Mouse (Mus musculus) neural tube, embryonic 14.5 days (tissue): Measurements from ENCODE around the gene Tom1l1. TPM values are rescaled to one million over a fixed set of nuclear protein-coding genes. Genes with fewer than 3 reads are reported as not detected.
A peak's percentile ranks its signal among the peaks of the same experiment; 100 is the strongest.

Experiments
- ATAC-seq: fragments of 200-750 bp; cut with Nextera tagmentation; 2 replicates; pipeline ENCODE4 v1.8.0; 2017; ENCODE audit warnings: low read depth, mild to moderate bottlenecking, moderate TSS enrichment, moderate library complexity
- H3K27ac ChIP-seq: fragments of 300-500 bp; sonication (generic); 2 replicates; pipeline ENCODE4 v1.5.1; 2014; ENCODE audit warnings: low read depth, mild to moderate bottlenecking, control low read depth, low read length, moderate library complexity, mixed read lengths
- H3K27me3 ChIP-seq: fragments of 300-500 bp; sonication (generic); 2 replicates; pipeline ENCODE4 v1.6.1; 2014; ENCODE audit warnings: low read length; ENCODE audit not compliant: control insufficient read depth, insufficient read depth
- H3K36me3 ChIP-seq: fragments of 300-500 bp; sonication (generic); 2 replicates; pipeline ENCODE4 v1.6.1; 2014; ENCODE audit warnings: low read length, mixed read lengths; ENCODE audit not compliant: control insufficient read depth, insufficient read depth
- H3K4me1 ChIP-seq: fragments of 300-500 bp; sonication (generic); 2 replicates; pipeline ENCODE4 v1.6.1; 2014; ENCODE audit warnings: low read length; ENCODE audit not compliant: control insufficient read depth, insufficient read depth
- H3K4me2 ChIP-seq: fragments of 300-500 bp; sonication (generic); 2 replicates; pipeline ENCODE4 v1.6.1; 2014; ENCODE audit warnings: mild to moderate bottlenecking, low read depth, low read length, control low read depth
- H3K4me3 ChIP-seq: fragments of 300-500 bp; sonication (generic); 2 replicates; pipeline ENCODE4 v1.5.1; 2014; ENCODE audit warnings: low read depth, low read length, control low read depth, mixed read lengths
- H3K9ac ChIP-seq: fragments of 300-500 bp; sonication (generic); replicated peaks from 2 replicates; pipeline ENCODE4 v1.6.1; 2014; ENCODE audit warnings: low read depth, mild to moderate bottlenecking, control low read depth, low read length, mixed read lengths
- H3K9me3 ChIP-seq: fragments of 300-500 bp; sonication (generic); 2 replicates; pipeline ENCODE4 v1.6.1; 2016; ENCODE audit warnings: low read length; ENCODE audit not compliant: control insufficient read depth
- WGBS: fragments of 180-500 bp; shearing (Covaris S2); extraction: QIAGEN DNeasy Blood & Tissue Kit; methylation state at CpG from one replicate; pipeline ENCODE4 v1.1.7; 2014; 5-methylcytosine and 5-hydroxymethylcytosine counted together
- polyA plus RNA-seq: library from polyadenylated mRNA; unstranded; fragments of >200 nt; fragmentation: Nextera tagmentation; extraction: Ambion mirVana; gene quantifications from 2 replicates; pipeline ENCODE4 v1.2.1, GENCODE M21; 2014

Gene Tom1l1
- polyA plus RNA-seq, 1 experiment from 2014 or later = 25.5 TPM

DNA sequence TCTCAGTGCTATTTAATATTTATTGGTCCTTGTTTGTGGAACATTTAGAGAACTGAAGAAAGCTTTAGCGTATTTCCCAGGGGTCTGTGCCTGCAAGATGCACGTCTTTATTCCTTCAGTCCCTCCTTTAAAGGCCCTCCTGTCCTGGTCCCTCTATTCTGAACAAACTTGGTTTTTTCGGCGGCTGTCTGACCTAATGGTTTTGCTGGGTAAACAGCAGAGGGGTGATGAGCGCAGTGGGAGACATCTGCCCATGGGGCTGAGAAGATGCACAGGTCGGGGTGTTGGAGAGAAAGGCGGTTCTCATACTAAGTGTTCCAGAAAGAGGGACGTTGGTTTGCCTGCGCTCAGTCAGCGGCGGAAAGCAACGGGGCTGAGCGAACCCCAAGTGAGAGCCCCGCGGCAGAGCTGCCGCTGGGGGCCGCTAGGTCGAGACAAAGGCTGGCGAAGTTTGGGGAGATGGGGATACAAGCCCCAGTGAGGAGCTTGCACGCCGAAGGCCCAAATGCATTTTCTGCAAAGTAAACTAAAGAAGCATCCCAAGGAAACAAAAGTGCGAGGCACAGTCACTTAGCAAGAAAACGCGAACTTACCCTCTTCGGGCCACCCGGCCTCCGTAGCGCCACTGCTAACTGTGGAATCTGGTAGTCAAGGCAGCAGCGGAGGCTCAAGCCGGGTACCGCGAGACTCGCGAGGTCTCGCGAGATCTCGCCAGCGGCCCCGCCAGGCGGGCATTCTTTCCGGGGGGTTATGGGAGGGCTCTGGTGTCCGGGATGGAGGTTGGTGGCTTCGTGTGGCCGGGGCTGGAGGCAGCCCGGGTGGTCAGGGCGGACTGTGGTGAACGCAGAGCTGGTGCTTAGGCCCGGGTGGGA, 50.5 kb downstream of the Tom1l1 start, which contains the start of the genes Stxbp4 and Cox11:
Stxbp4 (minus strand) TSS at position 645 of the 872 bp plus-strand sequence.
Cox11 (plus strand) TSS at position 734 of the 872 bp plus-strand sequence.
- WGBS = under 1% methylated on average over 48 of the region's 48 CpGs
- Histone ChIP-seq H3K4me1 (peaks cover 13% of the 10 kb centered on the region), H3K9me3 (no peaks in the 10 kb centered on the region), H3K27me3 (no peaks in the 10 kb centered on the region), H3K36me3 (no peaks in the 10 kb centered on the region; the same call in 1 of the 2 replicates), H3K27ac (peak within 1 kb of the TSS; percentile 92), H3K9ac (peak within 1 kb of the TSS; percentile 98), H3K4me2 (peak within 1 kb of the TSS; percentile 73), H3K4me3 (peak within 1 kb of the TSS; percentile 83)
- ATAC-seq = peak; percentile 97

DNA sequence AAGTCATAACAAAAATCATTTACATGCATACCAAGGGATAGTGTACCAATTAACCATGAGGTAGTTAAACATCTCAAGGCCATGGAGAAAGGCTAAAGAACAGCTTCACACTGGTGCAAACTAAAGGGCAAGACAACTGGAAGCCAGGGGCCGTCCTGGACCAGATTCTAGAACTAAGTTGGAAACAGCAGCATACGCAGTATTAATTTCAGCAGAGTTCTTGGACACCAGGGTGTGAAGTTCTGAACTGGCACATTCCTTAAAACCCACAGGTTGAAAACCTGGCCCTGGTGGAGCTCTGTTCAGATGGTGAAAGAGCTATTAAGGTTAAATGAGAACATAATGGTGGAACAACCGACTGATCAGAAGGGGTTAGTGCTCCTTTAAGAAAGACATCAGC, 53.5 kb downstream of the Tom1l1 start:
- Histone ChIP-seq H3K9me3 (no peaks in the 10 kb centered on the region), H3K9ac (no peak overlapping the region), H3K4me2 (no peak overlapping the region), H3K27me3 (no peaks in the 10 kb centered on the region), H3K36me3 (no peaks in the 10 kb centered on the region), H3K27ac (no peak overlapping the region), H3K4me1 (peaks cover 12% of the 10 kb centered on the region), H3K4me3 (no peak overlapping the region)
- WGBS = 92% methylated on average over 3 of the region's 3 CpGs
- ATAC-seq = no peak

DNA sequence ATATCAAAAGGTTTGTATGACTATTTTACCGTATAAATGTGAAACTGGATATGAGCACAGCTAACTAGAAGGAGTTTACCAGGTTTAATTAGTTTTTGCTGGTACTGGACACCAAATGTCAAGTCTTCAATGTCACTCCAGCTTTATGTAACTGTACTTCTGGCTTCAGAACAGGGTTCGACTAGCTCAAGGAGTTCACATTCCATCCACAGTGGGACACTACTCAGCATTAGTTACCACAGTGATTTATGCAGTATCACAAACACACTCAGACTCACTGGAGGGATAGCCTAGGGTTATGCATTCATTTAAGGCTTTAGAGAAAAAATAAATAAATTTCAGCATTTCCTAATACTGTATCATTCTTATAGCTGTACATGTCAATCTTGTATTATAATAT, 55.7 kb downstream of the Tom1l1 start:
- H3K4me3 ChIP-seq = no peak overlapping the region
- no peaks in the 10 kb centered on the region for H3K27me3 ChIP-seq
- H3K9me3 ChIP-seq = no peaks in the 10 kb centered on the region
- peaks cover 10% of the 10 kb centered on the region; the same call in 1 of the 2 replicates for H3K4me1 ChIP-seq
- ATAC-seq = no peak
- no peak overlapping the region for H3K4me2 ChIP-seq
- H3K27ac ChIP-seq = no peak overlapping the region
- WGBS = 81% methylated on average over 2 of the region's 2 CpGs
- H3K9ac ChIP-seq = no peak overlapping the region
- H3K36me3 ChIP-seq = no peaks in the 10 kb centered on the region

DNA sequence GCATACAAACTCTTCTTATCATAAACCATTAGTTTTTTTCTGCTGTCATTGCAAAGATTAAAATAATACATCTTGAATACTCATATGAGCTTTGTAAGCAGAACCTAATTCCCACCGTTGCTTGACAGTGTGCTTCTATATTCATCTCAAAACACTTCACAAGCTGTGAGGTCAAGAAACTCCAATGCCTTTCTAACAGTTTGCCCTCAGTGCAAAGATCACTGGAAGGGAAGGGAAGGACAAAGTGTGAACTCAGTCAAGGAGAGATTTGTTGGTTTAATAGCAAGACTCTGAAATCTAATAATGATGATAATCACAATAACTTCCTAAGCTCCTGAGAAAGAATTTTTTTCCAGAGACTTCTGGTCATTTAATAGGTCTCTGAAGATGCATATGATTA, 60.4 kb downstream of the Tom1l1 start:
- Histone ChIP-seq H3K4me3 (no peak overlapping the region), H3K9me3 (no peaks in the 10 kb centered on the region), H3K27me3 (no peaks in the 10 kb centered on the region), H3K4me2 (no peak overlapping the region), H3K9ac (no peak overlapping the region), H3K27ac (no peak overlapping the region), H3K36me3 (no peaks in the 10 kb centered on the region), H3K4me1 (no peaks in the 10 kb centered on the region)
- 81% methylated on average over 1 of the region's 1 CpGs for WGBS
- ATAC-seq = no peak

DNA sequence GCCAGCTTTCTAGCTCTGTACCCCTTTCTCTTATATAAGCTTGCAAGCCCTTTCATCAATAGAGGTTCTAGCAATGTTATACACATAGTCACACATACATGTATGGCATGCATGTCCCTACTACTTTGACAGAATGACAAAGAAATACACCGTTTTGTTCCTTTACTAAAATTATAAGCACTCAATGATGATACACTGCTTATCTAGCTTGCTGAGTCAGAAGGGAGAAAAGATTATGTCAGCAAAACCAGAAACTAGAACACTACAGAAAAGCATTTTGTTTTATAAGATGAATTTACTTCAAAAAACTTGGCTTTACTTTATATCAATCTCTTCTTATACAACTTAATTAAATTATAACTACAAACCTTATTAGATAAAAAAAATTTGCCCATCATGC, 63.0 kb downstream of the Tom1l1 start:
- Histone ChIP-seq H3K4me1 (0 out of 2 replicates have a peak, but pooled peaks cover 2% of the 10 kb centered on the region), H3K27ac (no peak overlapping the region), H3K4me2 (no peak overlapping the region), H3K9ac (no peak overlapping the region), H3K27me3 (no peaks in the 10 kb centered on the region), H3K9me3 (no peaks in the 10 kb centered on the region), H3K4me3 (no peak overlapping the region), H3K36me3 (no peaks in the 10 kb centered on the region)
- ATAC-seq = no peak
- 89% methylated on average over 1 of the region's 1 CpGs for WGBS

DNA sequence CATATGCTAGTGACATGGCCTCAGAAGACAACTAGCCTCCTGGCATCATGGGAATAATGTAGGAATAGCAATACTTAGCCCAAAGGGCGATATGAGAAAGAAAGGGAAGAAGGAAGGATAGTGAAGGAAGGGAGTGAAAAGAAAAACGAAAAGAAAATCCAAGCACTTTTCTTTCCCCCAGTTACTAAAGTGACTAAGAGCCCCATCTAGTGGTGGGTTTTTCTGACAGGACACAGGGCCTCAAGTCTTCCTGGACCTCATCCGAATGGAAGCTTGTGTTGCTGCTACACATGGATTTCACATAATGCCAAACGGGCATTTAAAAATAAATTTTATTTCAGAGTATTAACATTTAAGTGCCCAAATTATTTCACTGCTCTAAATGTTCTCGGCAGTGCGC, 64.7 kb downstream of the Tom1l1 start:
- Histone ChIP-seq H3K4me2 (no peak overlapping the region), H3K27me3 (no peaks in the 10 kb centered on the region), H3K4me3 (no peak overlapping the region), H3K27ac (no peak overlapping the region), H3K9ac (no peak overlapping the region), H3K9me3 (no peaks in the 10 kb centered on the region), H3K4me1 (0 out of 2 replicates have a peak, but pooled peaks cover 2% of the 10 kb centered on the region), H3K36me3 (no peaks in the 10 kb centered on the region)
- no peak for ATAC-seq
- 60% methylated on average over 6 of the region's 6 CpGs for WGBS

DNA sequence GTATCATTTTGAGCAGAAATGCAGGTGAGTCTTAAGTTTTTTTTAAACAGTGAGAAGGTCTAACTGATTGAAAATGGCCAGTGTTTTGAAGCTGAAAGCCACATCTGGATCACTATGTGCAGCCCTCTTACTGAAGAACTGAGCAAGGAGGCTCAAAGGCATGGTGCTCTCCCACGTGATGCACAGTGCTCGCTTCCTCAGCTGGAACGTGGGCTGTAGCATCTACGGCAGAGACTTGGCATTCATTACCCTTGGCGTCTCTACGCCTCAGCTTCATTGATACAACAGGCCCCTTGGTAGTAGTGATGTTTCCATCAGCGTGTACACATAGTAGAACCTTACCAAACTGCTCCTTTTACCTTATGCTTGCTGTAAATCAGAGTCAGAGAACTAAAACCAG, 65.7 kb downstream of the Tom1l1 start:
- no peak overlapping the region for H3K4me2 ChIP-seq
- H3K9ac ChIP-seq = no peak overlapping the region
- ATAC-seq = no peak
- no peaks in the 10 kb centered on the region for H3K36me3 ChIP-seq
- no peak overlapping the region for H3K4me3 ChIP-seq
- 0 out of 2 replicates have a peak, but pooled peaks cover 2% of the 10 kb centered on the region for H3K4me1 ChIP-seq
- WGBS = 73% methylated on average over 7 of the region's 7 CpGs
- no peaks in the 10 kb centered on the region for H3K9me3 ChIP-seq
- no peak overlapping the region for H3K27ac ChIP-seq
- no peaks in the 10 kb centered on the region for H3K27me3 ChIP-seq

DNA sequence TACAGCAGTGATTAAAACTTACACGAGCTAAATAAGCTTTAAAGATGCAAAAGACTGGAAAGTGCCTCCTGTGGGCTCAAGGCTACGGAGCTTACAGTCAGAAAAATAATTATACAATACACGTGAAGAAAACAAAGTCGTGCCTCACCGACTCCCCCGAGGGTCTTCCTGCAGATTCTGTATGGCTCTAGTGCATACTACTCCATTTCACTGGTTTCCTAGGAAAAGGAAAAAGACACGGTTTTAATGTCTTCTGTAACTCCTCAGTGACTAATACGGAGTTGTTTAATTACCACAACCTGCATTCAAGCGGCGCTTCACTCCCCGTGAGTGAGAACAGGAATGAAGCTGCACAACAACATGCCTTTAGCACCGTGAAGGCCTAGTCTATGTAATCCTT, 66.1 kb downstream of the Tom1l1 start:
- no peaks in the 10 kb centered on the region for H3K27me3 ChIP-seq
- no peaks in the 10 kb centered on the region for H3K9me3 ChIP-seq
- no peak overlapping the region for H3K9ac ChIP-seq
- ATAC-seq = peak; percentile 82
- 0 out of 2 replicates have a peak, but pooled peaks cover 2% of the 10 kb centered on the region for H3K4me1 ChIP-seq
- H3K4me3 ChIP-seq = no peak overlapping the region
- no peak overlapping the region for H3K4me2 ChIP-seq
- WGBS = 60% methylated on average over 12 of the region's 12 CpGs
- H3K36me3 ChIP-seq = no peaks in the 10 kb centered on the region
- no peak overlapping the region for H3K27ac ChIP-seq

DNA sequence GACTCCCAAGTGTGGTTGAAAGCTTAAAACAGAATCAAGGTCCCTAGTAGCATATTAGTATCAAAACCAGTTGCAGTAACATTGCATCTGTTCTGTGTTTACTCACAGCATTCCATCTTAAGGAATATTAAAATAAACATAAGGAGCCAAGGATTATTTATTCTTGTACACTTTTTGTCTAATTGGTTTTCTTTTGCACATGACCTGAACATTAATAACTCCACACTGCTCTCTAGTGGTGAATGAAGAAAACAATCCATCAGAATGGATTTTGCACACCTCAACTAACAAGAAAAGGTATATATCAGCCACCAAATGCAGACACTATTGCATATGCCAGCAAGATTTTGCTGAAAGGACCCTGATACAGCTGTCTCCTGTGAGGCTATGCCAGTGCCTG, 71.7 kb downstream of the Tom1l1 start:
- H3K27ac ChIP-seq = no peak overlapping the region
- no peaks in the 10 kb centered on the region for H3K9me3 ChIP-seq
- H3K4me3 ChIP-seq = no peak overlapping the region
- ATAC-seq = no peak
- H3K9ac ChIP-seq = no peak overlapping the region
- H3K36me3 ChIP-seq = no peaks in the 10 kb centered on the region
- H3K4me1 ChIP-seq = no peaks in the 10 kb centered on the region
- H3K27me3 ChIP-seq = no peaks in the 10 kb centered on the region
- H3K4me2 ChIP-seq = no peak overlapping the region
